Mouse (Mus musculus) kidney, embryonic 14.5 days (tissue): ENCODE measurements around the gene Cdk5r2. TPM values are rescaled to one million over a fixed set of nuclear protein-coding genes. Genes with fewer than 3 reads are reported as not detected.
A peak's percentile ranks its signal among the peaks of the same experiment; 100 is the strongest.
"Not testable (repeated sequence)": the region's sequence is repeated elsewhere in the genome, so short reads cannot be mapped to it uniquely, and the experiment has no call there.

Experiments
- ATAC-seq: fragments of 200-750 bp; cut with Nextera tagmentation; 2 replicates; pipeline ENCODE4 v1.8.0; 2017; ENCODE audit warnings: moderate number of reproducible peaks, mild to moderate bottlenecking, moderate TSS enrichment, moderate library complexity; ENCODE audit not compliant: low FRiP score, low TSS enrichment
- H3K27ac ChIP-seq: fragments of 300-500 bp; sonication (generic); 2 replicates; pipeline ENCODE4 v1.5.1; 2014; ENCODE audit warnings: low read depth, mild to moderate bottlenecking, low read length, moderate library complexity, mixed read lengths
- H3K27me3 ChIP-seq: fragments of 300-500 bp; sonication (generic); 2 replicates; pipeline ENCODE4 v1.6.1; 2014; ENCODE audit warnings: mild to moderate bottlenecking, low read length; ENCODE audit not compliant: control insufficient read depth, insufficient read depth
- H3K36me3 ChIP-seq: fragments of 300-500 bp; sonication (generic); 2 replicates; pipeline ENCODE4 v1.6.1; 2014; ENCODE audit warnings: low read length, mixed read lengths; ENCODE audit not compliant: control insufficient read depth, insufficient read depth
- H3K4me1 ChIP-seq: fragments of 300-500 bp; sonication (generic); 2 replicates; pipeline ENCODE4 v1.6.1; 2014; ENCODE audit warnings: low read length, mixed read lengths; ENCODE audit not compliant: control insufficient read depth, insufficient read depth
- H3K4me2 ChIP-seq: fragments of 300-500 bp; sonication (generic); replicated peaks from 2 replicates; pipeline ENCODE4 v1.6.1; 2014; ENCODE audit warnings: low read depth, mild to moderate bottlenecking, low read length
- H3K4me3 ChIP-seq: fragments of 300-500 bp; sonication (generic); 2 replicates; pipeline ENCODE4 v1.5.1; 2014; ENCODE audit warnings: mild to moderate bottlenecking, low read length
- H3K9ac ChIP-seq: fragments of 300-500 bp; sonication (generic); 2 replicates; pipeline ENCODE4 v1.6.1; 2014; ENCODE audit warnings: low read depth, mild to moderate bottlenecking, low read length, moderate library complexity
- H3K9me3 ChIP-seq: fragments of 300-500 bp; sonication (generic); 2 replicates; pipeline ENCODE4 v1.6.1; 2016; ENCODE audit warnings: low read length; ENCODE audit not compliant: control insufficient read depth
- WGBS: fragments of 180-500 bp; shearing (Covaris S2); extraction: QIAGEN DNeasy Blood & Tissue Kit; methylation state at CpG from one replicate; pipeline ENCODE4 v1.1.7; 2014; 5-methylcytosine and 5-hydroxymethylcytosine counted together
- polyA plus RNA-seq: library from polyadenylated mRNA; unstranded; fragments of >200 nt; fragmentation: Nextera tagmentation; extraction: Ambion mirVana; gene quantifications from 2 replicates; pipeline ENCODE4 v1.2.1, GENCODE M21; 2014

Cdk5r2 gene
- polyA plus RNA-seq, 1 experiment from 2014 or later = not detected

DNA sequence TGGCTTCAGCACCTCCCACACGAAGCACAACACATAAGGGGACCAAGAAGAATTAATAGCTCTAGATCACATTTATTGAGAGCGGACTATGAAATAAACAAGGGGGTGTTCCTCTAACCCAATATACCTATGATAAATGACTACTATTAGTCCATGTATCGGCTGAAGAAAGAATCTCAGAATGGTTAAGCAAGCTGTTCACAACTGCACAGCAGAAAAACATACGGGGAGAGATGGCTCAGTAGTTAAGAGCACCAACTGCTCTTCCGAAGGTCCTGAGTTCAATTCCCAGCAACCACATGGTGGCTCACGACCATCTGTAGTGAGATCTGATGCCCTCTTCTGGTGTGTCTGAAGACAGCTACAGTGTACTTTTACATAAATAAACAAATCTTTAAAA lies 38.8 kb upstream of the Cdk5r2 start:
- not testable (repeated sequence) for H3K9me3 ChIP-seq, H3K9ac ChIP-seq, H3K4me1 ChIP-seq, H3K4me3 ChIP-seq, ATAC-seq, H3K4me2 ChIP-seq, H3K27ac ChIP-seq, H3K36me3 ChIP-seq, H3K27me3 ChIP-seq
- WGBS = 77% methylated on average over 6 of the region's 6 CpGs

DNA sequence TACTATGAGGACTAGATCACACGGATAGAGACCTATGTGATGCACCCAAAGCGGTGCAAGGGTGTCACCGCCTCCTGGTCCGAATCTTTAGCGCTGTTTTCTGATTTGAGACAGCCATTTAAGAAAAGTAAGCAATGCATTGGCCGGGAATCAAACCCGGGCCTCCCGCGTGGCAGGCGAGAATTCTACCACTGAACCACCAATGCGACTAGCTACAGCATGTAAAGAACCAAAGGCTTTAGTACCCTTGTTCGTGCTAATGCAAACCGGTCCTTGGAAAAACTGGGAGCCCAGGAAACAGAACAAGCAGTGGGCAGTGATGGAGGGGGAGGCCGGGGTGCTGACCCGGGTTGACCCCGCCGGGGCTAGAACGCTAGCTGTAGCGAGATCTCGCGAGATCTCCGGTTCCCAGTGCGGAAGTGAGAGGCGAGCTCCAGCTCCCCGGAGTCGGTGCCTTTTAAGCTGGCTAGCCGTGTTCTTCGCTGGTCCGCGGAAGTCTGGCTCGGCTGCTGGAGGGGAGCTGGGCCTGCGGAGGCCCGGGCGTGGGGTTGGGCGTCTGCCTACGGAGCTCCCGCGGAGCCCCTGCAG lies 38.0 kb upstream of the Cdk5r2 start:
- Histone ChIP-seq H3K9me3 (no peaks in the 10 kb centered on the region), H3K27me3 (peaks cover 4% of the 10 kb centered on the region; the same call in 1 of the 2 replicates), H3K27ac (peak overlapping the region; percentile 86), H3K4me1 (0 out of 2 replicates have a peak, but pooled peaks cover 4% of the 10 kb centered on the region), H3K36me3 (no peaks in the 10 kb centered on the region), H3K4me2 (peak overlapping the region; percentile 70), H3K4me3 (peak overlapping the region; percentile 70), H3K9ac (peak overlapping the region; percentile 82)
- ATAC-seq = peak; percentile 88
- WGBS = 6% methylated on average over 38 of the region's 38 CpGs

DNA sequence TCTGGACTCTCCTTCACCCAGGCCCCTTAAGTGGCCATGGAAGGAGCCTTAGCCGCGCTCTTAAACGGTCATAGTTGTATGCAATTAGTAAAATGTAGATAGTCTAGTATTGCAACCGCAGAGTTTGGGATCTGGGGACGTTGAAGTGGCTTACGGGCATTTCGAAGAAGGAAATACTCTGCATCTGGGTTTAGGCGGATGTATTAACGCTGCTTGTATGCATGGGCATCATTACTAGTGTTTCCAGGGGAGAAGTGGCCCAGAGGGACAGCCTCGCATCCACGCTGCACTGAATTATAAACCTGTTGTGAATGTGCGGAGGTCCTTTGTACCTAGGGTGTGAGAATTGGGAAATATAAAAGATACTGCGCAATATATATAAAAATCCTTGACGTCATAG lies 37.5 kb upstream of the Cdk5r2 start:
- Histone ChIP-seq H3K4me1 (0 out of 2 replicates have a peak, but pooled peaks cover 4% of the 10 kb centered on the region), H3K4me3 (peak overlapping the region; percentile 70), H3K27ac (peak overlapping the region; percentile 86), H3K9me3 (no peaks in the 10 kb centered on the region), H3K4me2 (peak overlapping the region; percentile 70), H3K27me3 (peaks cover under 1% of the 10 kb centered on the region; the same call in 1 of the 2 replicates), H3K9ac (peak overlapping the region; percentile 82), H3K36me3 (no peaks in the 10 kb centered on the region)
- ATAC-seq = 0 out of 2 replicates have a peak, but pooled peaks have one; percentile 44
- 11% methylated on average over 14 of the region's 14 CpGs for WGBS

DNA sequence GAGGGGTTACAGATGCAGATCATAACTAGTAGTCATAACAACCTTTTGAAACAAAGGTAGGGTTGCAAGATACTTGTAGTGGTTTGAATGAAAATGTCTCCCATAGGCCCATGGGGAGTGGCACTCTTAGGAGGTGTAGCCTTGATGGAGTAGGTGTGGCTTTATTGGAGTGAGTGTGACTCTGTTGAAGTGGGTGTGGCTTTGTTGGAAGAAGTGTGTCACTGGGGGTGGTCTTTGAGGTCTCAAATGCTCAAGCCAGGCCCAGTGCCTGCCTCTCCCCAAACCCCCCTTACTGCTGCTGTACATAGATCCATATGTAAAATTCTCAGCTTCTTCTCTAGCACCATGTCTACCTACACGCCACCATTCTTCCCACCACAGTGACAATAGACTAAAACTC lies 36.2 kb upstream of the Cdk5r2 start:
- Histone ChIP-seq H3K4me2 (no peak overlapping the region), H3K4me3 (no peak overlapping the region), H3K27ac (no peak overlapping the region), H3K36me3 (no peaks in the 10 kb centered on the region), H3K9me3 (no peaks in the 10 kb centered on the region), H3K9ac (no peak overlapping the region), H3K27me3 (no peaks in the 10 kb centered on the region), H3K4me1 (0 out of 2 replicates have a peak, but pooled peaks cover 4% of the 10 kb centered on the region)
- WGBS = 96% methylated on average over 1 of the region's 1 CpGs
- no peak for ATAC-seq

DNA sequence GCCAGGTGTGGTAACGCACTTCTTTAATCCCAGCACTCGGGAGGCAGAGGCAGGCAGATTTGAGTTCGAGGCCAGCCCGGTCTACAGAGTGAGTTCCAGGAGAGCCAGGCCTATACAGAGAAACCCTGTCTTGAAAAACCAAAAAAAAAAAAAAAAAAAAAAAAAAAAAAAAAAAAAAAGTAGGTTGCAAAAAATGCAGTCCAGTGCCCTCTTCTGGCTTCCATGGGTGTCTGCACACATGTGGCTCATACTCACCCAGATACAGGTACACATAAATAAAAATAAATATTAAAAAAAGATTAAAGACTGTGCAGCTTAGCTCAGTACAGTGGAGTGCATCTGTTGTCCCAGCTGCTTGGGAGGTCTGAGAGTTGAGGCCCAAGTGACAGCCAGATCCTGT lies 31.1 kb upstream of the Cdk5r2 start:
- not testable (repeated sequence) for H3K9ac ChIP-seq, H3K36me3 ChIP-seq, H3K4me1 ChIP-seq, H3K4me2 ChIP-seq, H3K27ac ChIP-seq, H3K4me3 ChIP-seq, H3K9me3 ChIP-seq, H3K27me3 ChIP-seq, ATAC-seq
- WGBS = 92% methylated on average over 4 of the region's 4 CpGs

DNA sequence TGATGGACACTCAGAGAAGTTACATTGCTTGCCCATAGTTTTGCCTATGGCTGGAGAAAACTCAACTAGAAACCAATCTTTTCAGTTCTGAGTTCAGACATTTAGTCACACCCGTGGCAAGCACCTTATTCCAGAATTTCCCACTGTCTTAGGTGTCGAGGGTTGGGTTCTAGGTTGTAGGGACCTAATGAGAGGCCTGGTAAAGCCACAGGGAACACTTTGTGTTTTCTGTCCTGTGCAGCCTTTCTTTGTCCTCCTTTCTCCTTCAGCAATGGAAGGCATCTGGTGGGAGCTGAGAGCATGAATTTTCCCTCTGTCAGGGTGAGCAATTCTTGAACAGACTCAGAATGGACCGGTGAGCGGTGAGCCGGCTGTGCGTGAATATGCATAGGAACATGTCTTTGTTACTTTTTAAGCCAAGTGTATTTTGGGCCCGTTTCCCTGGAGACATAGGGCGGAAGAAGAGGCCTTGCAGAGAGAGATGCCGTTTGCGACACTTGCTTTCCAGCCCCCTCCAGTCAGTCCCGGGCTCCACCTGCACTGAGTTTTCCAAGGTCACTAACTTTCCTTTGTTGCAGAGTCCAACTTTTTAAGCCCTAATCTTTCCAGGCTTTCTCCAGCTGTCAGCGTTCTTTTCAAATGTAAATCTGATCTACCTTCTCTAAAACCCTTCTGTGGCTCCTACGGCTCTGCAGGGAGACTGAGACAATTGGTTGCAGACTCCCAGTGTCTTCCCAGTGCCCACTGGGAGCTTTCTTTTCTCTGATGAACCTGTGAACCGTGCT lies 30.0 kb upstream of the Cdk5r2 start:
- Histone ChIP-seq H3K4me3 (no peak overlapping the region), H3K27ac (no peak overlapping the region), H3K36me3 (no peaks in the 10 kb centered on the region), H3K4me1 (no peaks in the 10 kb centered on the region), H3K9ac (no peak overlapping the region), H3K9me3 (no peaks in the 10 kb centered on the region), H3K4me2 (no peak overlapping the region), H3K27me3 (no peaks in the 10 kb centered on the region)
- no peak for ATAC-seq
- 32% methylated on average over 14 of the region's 14 CpGs for WGBS

DNA sequence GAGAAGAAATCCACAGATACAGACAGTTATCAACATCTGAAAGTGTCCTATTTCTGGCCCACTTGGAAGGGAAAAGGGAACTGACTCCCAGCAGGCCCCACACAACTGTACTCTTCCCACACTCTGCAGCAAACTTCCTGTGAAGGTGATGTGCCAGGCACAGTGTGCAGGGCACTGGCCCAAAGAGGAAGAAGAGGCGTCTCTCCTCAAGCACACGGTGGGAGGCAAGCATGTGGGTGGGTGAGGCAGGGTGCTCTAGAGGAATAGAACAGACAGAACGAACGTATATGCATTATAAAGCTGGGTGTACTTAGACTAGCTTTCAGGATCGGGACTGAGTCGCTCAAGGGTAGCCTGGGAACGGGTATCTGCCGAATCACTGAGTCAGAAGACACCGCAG lies 24.7 kb upstream of the Cdk5r2 start:
- WGBS = 76% methylated on average over 9 of the region's 9 CpGs
- no peak for ATAC-seq

DNA sequence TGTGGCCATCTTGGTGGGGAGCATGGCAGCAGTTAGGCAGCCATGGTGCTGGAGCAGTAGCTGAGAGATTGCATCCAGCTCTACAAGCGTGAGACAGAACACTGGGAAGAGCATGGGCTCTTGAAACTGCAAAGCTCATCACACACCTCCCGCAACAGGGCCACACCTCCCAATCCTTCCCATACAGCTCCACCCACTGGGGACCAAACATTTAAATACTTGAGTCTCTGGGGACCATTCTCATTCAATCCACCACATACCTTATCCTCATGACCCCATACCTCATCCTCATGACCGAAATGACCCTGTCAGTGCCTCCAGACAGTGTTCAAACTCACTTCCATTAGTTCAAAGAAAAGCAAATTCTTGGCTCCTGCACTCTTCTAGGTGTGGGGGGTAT lies 21.5 kb upstream of the Cdk5r2 start:
- Histone ChIP-seq H3K27ac (no peak overlapping the region), H3K9me3 (no peaks in the 10 kb centered on the region), H3K4me1 (no peaks in the 10 kb centered on the region), H3K27me3 (no peaks in the 10 kb centered on the region), H3K9ac (no peak overlapping the region), H3K4me3 (no peak overlapping the region), H3K4me2 (no peak overlapping the region), H3K36me3 (no peaks in the 10 kb centered on the region)
- ATAC-seq = no peak
- WGBS = 89% methylated on average over 3 of the region's 3 CpGs

More for the DNA sequence above, 24.7 kb upstream of the Cdk5r2 start:
- no peak overlapping the region for H3K27ac ChIP-seq
- H3K4me3 ChIP-seq = no peak overlapping the region
- no peaks in the 10 kb centered on the region for H3K27me3 ChIP-seq
- no peaks in the 10 kb centered on the region for H3K36me3 ChIP-seq
- H3K9ac ChIP-seq = no peak overlapping the region
- no peak overlapping the region for H3K4me2 ChIP-seq
- no peaks in the 10 kb centered on the region for H3K4me1 ChIP-seq
- H3K9me3 ChIP-seq = no peaks in the 10 kb centered on the region

DNA sequence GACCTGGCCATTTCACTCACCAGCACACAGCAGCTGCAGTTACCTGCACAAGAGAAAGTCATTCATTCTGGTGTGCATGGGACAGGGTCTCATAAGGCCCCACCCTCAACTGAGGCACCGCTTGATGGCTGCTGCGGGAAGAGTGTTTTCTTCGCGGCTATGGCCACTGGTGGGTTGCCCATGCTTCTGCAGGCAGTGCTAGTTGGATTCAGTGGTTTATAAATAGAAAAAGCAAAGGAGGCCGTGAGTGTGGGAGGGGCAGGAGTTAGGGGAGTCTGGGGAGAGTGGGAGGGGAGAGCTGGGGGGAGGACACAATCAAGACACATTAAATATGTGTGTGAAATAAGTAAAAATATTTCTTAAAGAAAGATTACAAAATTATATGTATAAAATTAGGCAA lies 11.6 kb upstream of the Cdk5r2 start:
- H3K27me3 ChIP-seq = no peaks in the 10 kb centered on the region; the same call in 1 of the 2 replicates
- H3K4me1 ChIP-seq = no peaks in the 10 kb centered on the region
- no peak overlapping the region for H3K27ac ChIP-seq
- no peak overlapping the region for H3K4me2 ChIP-seq
- no peaks in the 10 kb centered on the region for H3K9me3 ChIP-seq
- no peak overlapping the region for H3K9ac ChIP-seq
- 80% methylated on average over 5 of the region's 5 CpGs for WGBS
- ATAC-seq = no peak
- no peaks in the 10 kb centered on the region for H3K36me3 ChIP-seq
- no peak overlapping the region for H3K4me3 ChIP-seq
